ENCODE assay signal across 11 mouse cellular contexts in genomic region chr1:152313480-152313879, GRCm38 (mm10).
DNase-seq lines count a peak whose midpoint lies in the region; ATAC-seq and TF ChIP-seq lines count a peak whose summit lies in the region.
"Had no signal": no experiment of that assay in that cellular context is flagged by ENCODE, and none has a peak within 500 bp of the region (broad histone marks: within the 10 kb centered on the region; RNA-seq: fewer than 3 reads in every experiment).

No protein-coding gene starts in this region.

- no peak overlapping the region for H3K27ac ChIP-seq in hindbrain, postnatal 0 days
- no peak overlapping the region for H3K27ac ChIP-seq in hindbrain, embryonic 12.5 days
- H3K27ac ChIP-seq in ES-E14 (ENCODE audit: insufficient read depth, low read depth, low read length, poor library complexity, severe bottlenecking): no peak overlapping the region
- H3K27ac ChIP-seq: midbrain, embryonic 12.5 days had no signal

- no peak overlapping the region for H3K9ac ChIP-seq in hindbrain, postnatal 0 days (replicated peaks; ENCODE audit: low read length)
- H3K9ac ChIP-seq in hindbrain, embryonic 12.5 days: no peak overlapping the region
- no peak overlapping the region for H3K9ac ChIP-seq in ES-E14 (ENCODE audit: insufficient read depth, low read depth, low read length, poor library complexity, severe bottlenecking)
- H3K9ac ChIP-seq: midbrain, embryonic 12.5 days had no signal

- H3K4me1 ChIP-seq in hindbrain, postnatal 0 days (ENCODE audit: insufficient read depth, low read length): no peaks in the 10 kb centered on the region
- H3K4me1 ChIP-seq in hindbrain, embryonic 12.5 days: no peaks in the 10 kb centered on the region
- no peaks in the 10 kb centered on the region for H3K4me1 ChIP-seq in ES-E14 (ENCODE audit: control insufficient read depth in 2 of 2, insufficient read depth in 2 of 2, low read length in 2 of 2, poor library complexity in 1 of 2)
- H3K4me1 ChIP-seq: midbrain, embryonic 12.5 days had no signal

- DNase-seq in hindbrain, postnatal 0 days (ENCODE audit: low spot score): no peak
- peak; percentile 38 for DNase-seq in 3T3-L1 (ENCODE audit: low read depth, low spot score)
- DNase-seq in ES-E14 (ENCODE audit: low read depth, low spot score): peak; percentile 79
- no peak for DNase-seq in spleen, postnatal 14 days (ENCODE audit: low spot score in 2 of 2)
- DNase-seq in right cerebral cortex, adult 18-20 months: no peak
- no peak for DNase-seq in gastrocnemius, adult 18-20 months (ENCODE audit: low spot score)
- DNase-seq: adrenal gland, adult 8-10 months; spleen, adult 18-20 months had no signal

- no peaks in the 10 kb centered on the region for H3K27me3 ChIP-seq in hindbrain, postnatal 0 days (ENCODE audit: insufficient read depth, low read length)
- H3K27me3 ChIP-seq in hindbrain, embryonic 12.5 days: no peaks in the 10 kb centered on the region
- H3K27me3 ChIP-seq: midbrain, embryonic 12.5 days had no signal

- H3K9me3 ChIP-seq in hindbrain, postnatal 0 days (ENCODE audit: low read length): no peaks in the 10 kb centered on the region
- H3K9me3 ChIP-seq in hindbrain, embryonic 12.5 days (replicated peaks): no peaks in the 10 kb centered on the region
- no peaks in the 10 kb centered on the region for H3K9me3 ChIP-seq in ES-E14 (ENCODE audit: control insufficient read depth, insufficient read depth, low read depth, low read length)
- H3K9me3 ChIP-seq: midbrain, embryonic 12.5 days had no signal

- peak; percentile 46 for TF ChIP-seq CTCF in hindbrain, postnatal 0 days (IDR thresholded peaks at IDR 0.05; ENCODE audit: low read depth)

- H3K36me3 ChIP-seq in hindbrain, postnatal 0 days (ENCODE audit: insufficient read depth, low read length): no peaks in the 10 kb centered on the region
- H3K36me3 ChIP-seq in hindbrain, embryonic 12.5 days: no peaks in the 10 kb centered on the region
- no peaks in the 10 kb centered on the region for H3K36me3 ChIP-seq in ES-E14 (ENCODE audit: control insufficient read depth, insufficient read depth, low read length, poor library complexity, severe bottlenecking)
- H3K36me3 ChIP-seq: midbrain, embryonic 12.5 days had no signal

- no peak overlapping the region for H3K4me3 ChIP-seq in hindbrain, postnatal 0 days (ENCODE audit: low read length)
- H3K4me3 ChIP-seq in hindbrain, embryonic 12.5 days: no peak overlapping the region
- H3K4me3 ChIP-seq in ES-E14 (ENCODE audit: insufficient read depth in 1 of 2, low read depth in 1 of 2, low read length in 2 of 2, poor library complexity in 1 of 2, severe bottlenecking in 1 of 2): no peak overlapping the region
- H3K4me3 ChIP-seq: midbrain, embryonic 12.5 days had no signal

- in situ Hi-C loops in ES-E14 (cut with MboI; ENCODE audit: low sequenced_read_pairs in 2 of 2, unreplicated experiment in 2 of 2): no loop called here

- no peak overlapping the region for H3K4me2 ChIP-seq in hindbrain, postnatal 0 days (ENCODE audit: low read depth, low read length)
- H3K4me2 ChIP-seq in hindbrain, embryonic 12.5 days (replicated peaks): no peak overlapping the region
- H3K4me2 ChIP-seq: midbrain, embryonic 12.5 days had no signal

- 64% methylated on average over 2 of the region's 2 CpGs for WGBS in hindbrain, postnatal 0 days
- WGBS in hindbrain, embryonic 12.5 days: 73% methylated on average over 2 of the region's 2 CpGs

- ATAC-seq in hindbrain, postnatal 0 days: no peak
- ATAC-seq in hindbrain, embryonic 12.5 days (ENCODE audit: low FRiP score): no peak
- ATAC-seq in granulocyte monocyte progenitor cell, adult 5-6 weeks (replicated peaks; ENCODE audit: poor library complexity, severe bottlenecking): peak; percentile 61

TF ChIP-seq in ES-E14, 5 proteins besides CTCF, POLR2A, EP300 and RAD21:
- TF ChIP-seq CHD2 (IDR thresholded peaks at IDR 0.05; ENCODE audit: low read depth, low read length) (no peak), ZNF384 (IDR thresholded peaks at IDR 0.05; ENCODE audit: low read depth, low read length) (no peak), MAFK (IDR thresholded peaks at IDR 0.05; ENCODE audit: insufficient read depth, low read depth, low read length) (no peak), HCFC1 (IDR thresholded peaks at IDR 0.05; ENCODE audit: borderline replicate concordance, insufficient read depth, low read length) (no peak), ZC3H11A (IDR thresholded peaks at IDR 0.05; ENCODE audit: borderline replicate concordance, low read depth, low read length) (no peak)

Comparison
In these comparisons a context has a peak if more than half of its experiments do, and no peak if none do; other contexts are left out.
1. DNase-seq: peak in 3T3-L1 (single experiment) and ES-E14 (single experiment); none in hindbrain, postnatal 0 days (single experiment), spleen, postnatal 14 days (0 of 2), right cerebral cortex, adult 18-20 months (single experiment) and gastrocnemius, adult 18-20 months (single experiment).